Mouse (Mus musculus) ES-Bruce4 (cell line): ENCODE results near the gene Prmt9. TPM values are rescaled to one million over a fixed set of nuclear protein-coding genes. Genes with fewer than 3 reads are reported as not detected.

Experiments used
- H3K27ac ChIP-seq: 2 replicates; pipeline ENCODE4 v1.5.1; 2012; ENCODE audit warnings: low read length, inconsistent platforms; ENCODE audit not compliant: insufficient read depth
- H3K27me3 ChIP-seq: 2 replicates; pipeline ENCODE4 v1.6.1; 2012; ENCODE audit warnings: mild to moderate bottlenecking, low read length, inconsistent platforms; ENCODE audit not compliant: control insufficient read depth, poor library complexity, insufficient read depth, severe bottlenecking
- H3K36me3 ChIP-seq: 2 replicates; pipeline ENCODE4 v1.6.1; 2012; ENCODE audit warnings: inconsistent platforms, mild to moderate bottlenecking, low read length, moderate library complexity; ENCODE audit not compliant: control insufficient read depth, poor library complexity, insufficient read depth, severe bottlenecking
- H3K4me1 ChIP-seq: one replicate; pipeline ENCODE4 v1.8.1; 2011; ENCODE audit warnings: low read length; ENCODE audit not compliant: control insufficient read depth, insufficient read depth
- H3K4me3 ChIP-seq: 2 replicates; pipeline ENCODE4 v1.5.1; 2011; ENCODE audit warnings: low read depth, mild to moderate bottlenecking, low read length
- H3K9ac ChIP-seq: 2 replicates; pipeline ENCODE4 v1.6.1; 2012; ENCODE audit warnings: low read depth, mild to moderate bottlenecking, inconsistent platforms; ENCODE audit not compliant: poor library complexity, severe bottlenecking
- H3K9me3 ChIP-seq: replicated peaks from 2 replicates; pipeline ENCODE4 v1.6.1; 2012; ENCODE audit warnings: mild to moderate bottlenecking, low read length, inconsistent platforms; ENCODE audit not compliant: control insufficient read depth, poor library complexity, insufficient read depth, severe bottlenecking
- CTCF ChIP-seq: IDR thresholded peaks from one replicate; pipeline ENCODE4 v1.8.1; 2011; ENCODE audit warnings: low read depth, low read length
- EP300 ChIP-seq: IDR thresholded peaks from 2 replicates; pipeline ENCODE4 v1.6.1; 2011; ENCODE audit warnings: low read depth, low read length; ENCODE audit not compliant: insufficient read depth
- POLR2A ChIP-seq: IDR thresholded peaks from one replicate; pipeline ENCODE4 v1.8.1; 2011; ENCODE audit warnings: low read length; ENCODE audit not compliant: insufficient read depth
- polyA plus RNA-seq: library from polyadenylated mRNA; stranded (reverse); fragments of >200 nt; gene quantifications from 2 replicates; pipeline ENCODE4 v1.2.4, GENCODE M21; 2011; ENCODE audit warnings: low read depth; ENCODE audit not compliant: missing spikeins, insufficient read depth, insufficient read length

Prmt9 gene
- polyA plus RNA-seq, 1 experiment: 21.3 TPM

- no peak overlapping the region for H3K27ac ChIP-seq
These were observed 40.2 kb upstream of the Prmt9 start for GRCm38 (mm10) chr8:77509044-77509443.

GRCm38 (mm10) chr8:77510426-77510825 lies 38.8 kb upstream of the Prmt9 start:
- H3K9ac ChIP-seq: no peak overlapping the region
- no peaks in the 10 kb centered on the region for H3K36me3 ChIP-seq
- no peak overlapping the region for H3K27ac ChIP-seq
- H3K4me1 ChIP-seq: no peaks in the 10 kb centered on the region
- H3K9me3 ChIP-seq: no peaks in the 10 kb centered on the region
- TF ChIP-seq CTCF (no peak), EP300 (no peak), POLR2A (no peak)
- no peak overlapping the region for H3K4me3 ChIP-seq
- no peaks in the 10 kb centered on the region for H3K27me3 ChIP-seq

More at GRCm38 (mm10) chr8:77509044-77509443, 40.2 kb upstream of the Prmt9 start:
- H3K27me3 ChIP-seq: no peaks in the 10 kb centered on the region
- H3K4me3 ChIP-seq: no peak overlapping the region
- no peaks in the 10 kb centered on the region for H3K36me3 ChIP-seq
- H3K9ac ChIP-seq: no peak overlapping the region
- no peak for TF ChIP-seq EP300
- TF ChIP-seq POLR2A: no peak
- no peak for TF ChIP-seq CTCF
- H3K9me3 ChIP-seq: no peaks in the 10 kb centered on the region
- H3K4me1 ChIP-seq: no peaks in the 10 kb centered on the region

- Histone ChIP-seq H3K27me3 (peaks cover 5% of the 10 kb centered on the region; the same call in 1 of the 2 replicates), H3K27ac (no peak overlapping the region), H3K4me1 (no peaks in the 10 kb centered on the region), H3K9me3 (no peaks in the 10 kb centered on the region), H3K4me3 (no peak overlapping the region), H3K36me3 (no peaks in the 10 kb centered on the region), H3K9ac (no peak overlapping the region)
- TF ChIP-seq POLR2A (no peak), EP300 (no peak), CTCF (no peak)
These were observed 37.3 kb upstream of the Prmt9 start for GRCm38 (mm10) chr8:77511750-77512493.

GRCm38 (mm10) chr8:77515201-77515600 lies 34.0 kb upstream of the Prmt9 start:
- H3K9ac ChIP-seq: no peak overlapping the region
- H3K4me1 ChIP-seq: no peaks in the 10 kb centered on the region
- H3K27me3 ChIP-seq: peaks cover 10% of the 10 kb centered on the region
- no peaks in the 10 kb centered on the region for H3K36me3 ChIP-seq
- no peaks in the 10 kb centered on the region for H3K9me3 ChIP-seq
- H3K4me3 ChIP-seq: no peak overlapping the region
- TF ChIP-seq CTCF (no peak), POLR2A (no peak), EP300 (no peak)
- no peak overlapping the region for H3K27ac ChIP-seq

GRCm38 (mm10) chr8:77515786-77516185 lies 33.4 kb upstream of the Prmt9 start:
- Histone ChIP-seq H3K27me3 (peaks cover 10% of the 10 kb centered on the region), H3K36me3 (no peaks in the 10 kb centered on the region), H3K9ac (no peak overlapping the region), H3K4me3 (no peak overlapping the region), H3K4me1 (no peaks in the 10 kb centered on the region), H3K27ac (no peak overlapping the region), H3K9me3 (no peaks in the 10 kb centered on the region)
- TF ChIP-seq POLR2A (no peak), CTCF (no peak), EP300 (no peak)

GRCm38 (mm10) chr8:77516845-77517244 lies 32.4 kb upstream of the Prmt9 start:
- Histone ChIP-seq H3K27ac (no peak overlapping the region), H3K4me3 (peak overlapping the region; percentile 77), H3K27me3 (peaks cover 10% of the 10 kb centered on the region), H3K4me1 (no peaks in the 10 kb centered on the region), H3K9me3 (no peaks in the 10 kb centered on the region), H3K9ac (peak overlapping the region; percentile 77), H3K36me3 (no peaks in the 10 kb centered on the region)
- no peak for TF ChIP-seq CTCF
